Mouse (Mus musculus) MEL (cell line): Measurements from ENCODE around the gene Xpa. TPM values are rescaled to one million over a fixed set of nuclear protein-coding genes. Genes with fewer than 3 reads are reported as not detected.

ENCODE experiments used
- DNase-seq: peaks from one replicate; pipeline ENCODE4 v3.0.0; 2011; ENCODE audit warnings: low read depth, low spot score
- H3K27ac ChIP-seq: 2 replicates; pipeline ENCODE4 v1.5.1; 2012; ENCODE audit warnings: low read depth, mild to moderate bottlenecking, control low read depth, low read length, moderate library complexity; ENCODE audit not compliant: control insufficient read depth
- H3K27me3 ChIP-seq, 2 experiments: fragments of 150-350 bp in 1 of 2; sonication (generic) in 1 of 2; 2 replicates each; pipeline ENCODE4 v1.6.1; 2012; ENCODE audit warnings: low read length in 2 of 2, mild to moderate bottlenecking in 2 of 2, improper control_type of control experiment in 1 of 2, moderate library complexity in 1 of 2; ENCODE audit not compliant: insufficient read depth in 2 of 2, control insufficient read depth in 1 of 2
- H3K36me3 ChIP-seq, 2 experiments: 2 replicates each; pipeline ENCODE4 v1.6.1; 2012 to 2014; ENCODE audit warnings: low read length in 2 of 2, improper control_type of control experiment in 1 of 2, inconsistent platforms in 1 of 2, mild to moderate bottlenecking in 1 of 2; ENCODE audit not compliant: insufficient read depth in 2 of 2, control insufficient read depth in 1 of 2
- H3K4me1 ChIP-seq, 2 experiments: fragments of 150-350 bp in 1 of 2; sonication (generic) in 1 of 2; 2 replicates each; pipeline ENCODE4 v1.6.1; 2012; ENCODE audit warnings: low read length in 2 of 2, improper control_type of control experiment in 1 of 2, mild to moderate bottlenecking in 1 of 2; ENCODE audit not compliant: insufficient read depth in 2 of 2, control insufficient read depth in 1 of 2
- H3K4me3 ChIP-seq, 2 experiments: fragments of 150-350 bp in 1 of 2; sonication (generic) in 1 of 2; 2 replicates each; pipeline ENCODE4 v1.5.1; 2012; ENCODE audit warnings: low read depth in 2 of 2, low read length in 2 of 2, mild to moderate bottlenecking in 2 of 2, moderate library complexity in 2 of 2, control low read depth in 1 of 2, improper control_type of control experiment in 1 of 2; ENCODE audit not compliant: control insufficient read depth in 1 of 2, insufficient read depth in 1 of 2
- H3K79me2 ChIP-seq: 2 replicates; pipeline ENCODE4 v1.6.1; 2012; ENCODE audit warnings: mild to moderate bottlenecking, low read length, moderate library complexity; ENCODE audit not compliant: control insufficient read depth, poor library complexity, insufficient read depth
- H3K9ac ChIP-seq: 2 replicates; pipeline ENCODE4 v1.6.1; 2012; ENCODE audit warnings: low read depth, mild to moderate bottlenecking, control low read depth, low read length, moderate library complexity; ENCODE audit not compliant: control insufficient read depth, poor library complexity, severe bottlenecking
- H3K9me3 ChIP-seq: fragments of 150-350 bp; sonication (generic); replicated peaks from 2 replicates; pipeline ENCODE4 v1.6.1; 2012; ENCODE audit warnings: mild to moderate bottlenecking, low read length, improper control_type of control experiment, moderate library complexity; ENCODE audit not compliant: insufficient read depth
- BHLHE40 ChIP-seq: IDR thresholded peaks from 2 replicates; pipeline ENCODE4 v1.6.1; 2012; ENCODE audit warnings: low read depth, mild to moderate bottlenecking, inconsistent platforms, low read length, improper control_type of control experiment, borderline replicate concordance
- CHD2 ChIP-seq: IDR thresholded peaks from 2 replicates; pipeline ENCODE4 v1.6.1; 2011; ENCODE audit warnings: low read length, improper control_type of control experiment
- CTCF ChIP-seq, 3 experiments: IDR thresholded peaks in 2 of 3; conservative IDR thresholded peaks in 1 of 3; 2 replicates each; pipeline ENCODE4 v1.5.1; 2011 to 2012; ENCODE audit warnings: low read length in 3 of 3, low read depth in 2 of 3, mild to moderate bottlenecking in 2 of 3, improper control_type of control experiment in 1 of 3, inconsistent platforms in 1 of 3, mixed read lengths in 1 of 3, moderate library complexity in 1 of 3; ENCODE audit not compliant: control insufficient read depth in 1 of 3, insufficient read depth in 1 of 3, poor library complexity in 1 of 3, severe bottlenecking in 1 of 3
- ELF1 ChIP-seq: IDR thresholded peaks from 2 replicates; pipeline ENCODE4 v1.6.1; 2014; ENCODE audit warnings: low read depth, mild to moderate bottlenecking, inconsistent platforms, low read length, improper control_type of control experiment, moderate library complexity
- EP300 ChIP-seq, 2 experiments: IDR thresholded peaks; 2 replicates each; pipeline ENCODE4 v1.6.1; 2011; ENCODE audit warnings: improper control_type of control experiment in 2 of 2, low read length in 2 of 2, low read depth in 1 of 2, mild to moderate bottlenecking in 1 of 2
- MAFK ChIP-seq: IDR thresholded peaks from 2 replicates; pipeline ENCODE4 v1.6.1; 2011; ENCODE audit warnings: low read depth, mild to moderate bottlenecking, low read length, improper control_type of control experiment, borderline replicate concordance
- POLR2A ChIP-seq, 2 experiments: IDR thresholded peaks; 2 replicates each; pipeline ENCODE4 v1.6.1; 2011 to 2012; ENCODE audit warnings: low read length in 2 of 2, mild to moderate bottlenecking in 2 of 2, control low read depth in 1 of 2, improper control_type of control experiment in 1 of 2, low read depth in 1 of 2, moderate library complexity in 1 of 2; ENCODE audit not compliant: control insufficient read depth in 1 of 2, insufficient read depth in 1 of 2, poor library complexity in 1 of 2
- RAD21 ChIP-seq: IDR thresholded peaks from 2 replicates; pipeline ENCODE4 v1.6.1; 2011; ENCODE audit warnings: mild to moderate bottlenecking, low read depth, low read length, improper control_type of control experiment
- SIN3A ChIP-seq: IDR thresholded peaks from 2 replicates; pipeline ENCODE4 v1.6.1; 2012; ENCODE audit warnings: low read length, improper control_type of control experiment, inconsistent platforms
- SMC3 ChIP-seq: IDR thresholded peaks from 2 replicates; pipeline ENCODE4 v1.6.1; 2011; ENCODE audit warnings: low read depth, low read length, improper control_type of control experiment
- TAL1 ChIP-seq: IDR thresholded peaks from 2 replicates; pipeline ENCODE4 v1.6.1; 2012; ENCODE audit warnings: mild to moderate bottlenecking, inconsistent platforms, low read length, moderate library complexity, mixed read lengths
- TBP ChIP-seq: IDR thresholded peaks from 2 replicates; pipeline ENCODE4 v1.8.0; 2011; ENCODE audit warnings: low read depth, low read length, improper control_type of control experiment
- TCF12 ChIP-seq: IDR thresholded peaks from 2 replicates; pipeline ENCODE4 v1.6.1; 2014; ENCODE audit warnings: low read depth, mild to moderate bottlenecking, inconsistent platforms, low read length, improper control_type of control experiment, moderate library complexity
- USF1 ChIP-seq: IDR thresholded peaks from 2 replicates; pipeline ENCODE4 v1.6.1; 2014; ENCODE audit warnings: low read depth, mild to moderate bottlenecking, inconsistent platforms, low read length, improper control_type of control experiment, moderate library complexity
- ZMIZ1 ChIP-seq: IDR thresholded peaks from 2 replicates; pipeline ENCODE4 v1.6.1; 2012; ENCODE audit warnings: low read depth, mild to moderate bottlenecking, inconsistent platforms, low read length, improper control_type of control experiment, moderate library complexity
- ZNF384 ChIP-seq: IDR thresholded peaks from 2 replicates; pipeline ENCODE4 v1.6.1; 2012; ENCODE audit warnings: low read depth, mild to moderate bottlenecking, inconsistent platforms, low read length, improper control_type of control experiment
- polyA plus RNA-seq, 2 experiments: library from polyadenylated mRNA; stranded (reverse) in 1 of 2; unstranded in 1 of 2; fragments of >175 nt in 1 of 2; fragments of >200 nt in 1 of 2; gene quantifications; 2 replicates each; pipeline versions ENCODE4 v1.2.1 to v1.2.4; 2012; ENCODE audit warnings: low replicate concordance in 2 of 2, low read depth in 1 of 2; ENCODE audit not compliant: insufficient read length in 2 of 2, insufficient read depth in 1 of 2, missing spikeins in 1 of 2
- total RNA-seq: library from RNA; depleted of rRNA; stranded (reverse); fragments of 300-350 nt; gene quantifications from 2 replicates; pipeline ENCODE4 v1.2.3, GENCODE M21; 2012

Gene Xpa
- total and polyA plus RNA-seq, 3 experiments = 11.4 to 24.0 TPM; not detected in 1

GRCm38 (mm10) chr4:46146881-46147280 lies 49.2 kb downstream of the Xpa start:
- Histone ChIP-seq H3K27ac (no peak overlapping the region), H3K4me3 (no peak overlapping the region)
- TF ChIP-seq ELF1 = no peak
- no peak for TF ChIP-seq TBP
- no peak for TF ChIP-seq ZNF384
- TF ChIP-seq MAFK = no peak
- no peak for TF ChIP-seq BHLHE40
- no peak for TF ChIP-seq USF1
- TF ChIP-seq TCF12 = no peak
- no peak for TF ChIP-seq CHD2
- TF ChIP-seq SIN3A = no peak
- TF ChIP-seq, all 39 proteins: peak for 0
- H3K27me3 ChIP-seq = no peaks in the 10 kb centered on the region
- peaks cover 24% of the 10 kb centered on the region for H3K79me2 ChIP-seq
- H3K4me1 ChIP-seq = 0 out of 4 replicates have a peak, but pooled peaks cover 0 to 3% of the 10 kb centered on the region in 2 experiments
- no peaks in the 10 kb centered on the region for H3K9me3 ChIP-seq
- peaks cover 2 to 34% of the 10 kb centered on the region in 2 experiments for H3K36me3 ChIP-seq
- no peak overlapping the region for H3K9ac ChIP-seq
- DNase-seq = no peak

- no peak; the same call in none of the 2 replicates for TF ChIP-seq RAD21
- TF ChIP-seq EP300 (IDR thresholded peaks at IDR 0.05; ENCODE audit: low read depth in 1 of 2, low read length in 2 of 2) = no peak
- TF ChIP-seq ZNF384 = no peak
- TF ChIP-seq SIN3A = no peak
- TF ChIP-seq CTCF (IDR thresholded peaks at IDR 0.05 in 2 of 3, conservative IDR thresholded peaks at IDR 0.05 in 1 of 3; ENCODE audit: control insufficient read depth in 1 of 3, insufficient read depth in 1 of 3, low read depth in 2 of 3, low read length in 3 of 3, poor library complexity in 1 of 3, severe bottlenecking in 1 of 3) = peak; percentile 48 to 60 (median 55)
- TF ChIP-seq TAL1 = no peak
- TF ChIP-seq ZMIZ1 = no peak
- no peak for TF ChIP-seq POLR2A (IDR thresholded peaks at IDR 0.05; ENCODE audit: control insufficient read depth in 1 of 2, insufficient read depth in 1 of 2, low read depth in 1 of 2, low read length in 2 of 2, poor library complexity in 1 of 2)
- peak; percentile 29; the same call in 1 of the 2 replicates for TF ChIP-seq SMC3
- H3K36me3 ChIP-seq = peaks cover 15 to 20% of the 10 kb centered on the region in 2 experiments
Observed at GRCm38 (mm10) chr4:46144323-46144722, 51.8 kb downstream of the Xpa start.

More at GRCm38 (mm10) chr4:46144323-46144722, 51.8 kb downstream of the Xpa start:
- Histone ChIP-seq H3K79me2 (peaks cover 44% of the 10 kb centered on the region), H3K4me3 (no peak overlapping the region), H3K27me3 (no peaks in the 10 kb centered on the region), H3K4me1 (peaks cover 2 to 12% of the 10 kb centered on the region in 2 experiments; a peak in 3 of 4 replicates), H3K9me3 (no peaks in the 10 kb centered on the region), H3K27ac (no peak overlapping the region), H3K9ac (no peak overlapping the region)
- DNase-seq = peak; percentile 59
